Mouse (Mus musculus): ENCODE data around the gene Prr7.

Gene Prr7

GRCm38 (mm10) chr13:55476256-55476655 lies 12.2 kb downstream of the Prr7 start:
- in situ Hi-C loops (cut with MseI, MboI): loop anchor here (5.0 kb wide), 2 partner anchors 41 to 46 kb away; no protein-coding TSS in a partner anchor

- in situ Hi-C loops (cut with MseI, MboI): loop anchor here (5.0 kb wide), 2 partner anchors 40 to 45 kb away; no protein-coding TSS in a partner anchor
Observed at GRCm38 (mm10) chr13:55477492-55477891, 13.4 kb downstream of the Prr7 start.

DNA sequence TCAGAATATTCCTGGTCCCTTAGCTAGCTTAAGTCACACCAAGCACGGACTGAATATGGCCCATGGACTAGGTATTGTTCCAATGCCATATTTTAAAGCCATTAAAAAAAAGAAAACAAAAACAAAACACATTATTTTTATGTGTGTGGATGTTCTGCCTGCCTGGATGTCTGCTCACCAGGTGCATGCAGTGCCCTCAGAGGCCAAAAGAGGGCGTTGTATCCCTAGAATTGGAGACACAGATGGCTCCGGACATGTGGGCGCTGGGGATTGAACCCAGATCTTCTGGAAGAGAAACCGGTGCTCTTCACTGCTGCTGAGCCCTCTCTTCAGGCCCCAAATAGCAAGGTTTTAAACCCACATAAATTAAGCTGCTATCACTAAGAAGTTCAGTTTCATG lies 14.0 kb downstream of the Prr7 start:
- in situ Hi-C loops (cut with MseI, MboI): loop anchor here (5.0 kb wide), 2 partner anchors 39 to 44 kb away; no protein-coding TSS in a partner anchor

GRCm38 (mm10) chr13:55479008-55479407 lies 14.9 kb downstream of the Prr7 start:
- in situ Hi-C loops (cut with MseI, MboI): loop anchor here (5.0 kb wide), 2 partner anchors 38 to 43 kb away; no protein-coding TSS in a partner anchor

DNA sequence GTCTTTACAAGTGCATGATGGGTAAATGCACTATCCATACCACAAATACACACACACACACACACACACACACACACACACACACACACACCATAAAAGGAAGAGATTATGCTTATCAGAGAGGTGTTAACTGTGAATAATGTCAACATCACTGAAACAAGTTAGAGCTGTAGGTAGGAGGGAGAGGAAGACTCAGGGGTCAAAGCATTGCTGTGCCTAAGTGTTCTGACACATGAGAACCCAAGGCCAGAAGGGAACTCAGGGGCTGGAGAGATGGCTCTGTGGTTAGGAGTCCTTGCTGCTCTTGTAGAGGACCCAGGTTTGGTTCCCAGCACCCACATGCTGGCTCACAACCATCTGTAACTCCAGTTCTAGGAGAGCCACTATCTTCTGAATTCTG lies 15.9 kb downstream of the Prr7 start:
- in situ Hi-C loops (cut with MseI, MboI): loop anchor here (5.0 kb wide), 2 partner anchors 37 to 42 kb away; no protein-coding TSS in a partner anchor

DNA sequence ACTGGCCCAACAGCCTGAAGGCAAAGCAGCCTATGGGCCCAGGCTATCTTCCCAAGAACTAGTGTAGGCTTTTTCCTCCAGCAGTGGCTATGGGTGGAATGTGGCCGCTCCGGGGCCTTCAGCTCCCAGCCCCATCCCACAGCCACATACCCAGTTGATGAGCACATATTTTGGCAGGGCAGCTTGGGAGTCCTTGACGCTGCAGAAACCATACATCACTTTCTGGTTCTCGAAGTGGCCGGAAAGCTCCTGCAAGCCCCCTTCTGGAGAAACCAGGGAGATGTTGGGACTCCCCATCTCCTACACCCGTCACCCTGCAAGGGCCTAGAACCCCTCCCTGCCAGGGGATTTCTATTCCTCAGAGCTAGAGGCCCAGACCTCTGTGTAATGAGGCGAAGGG lies 18.5 kb downstream of the Prr7 start:
- in situ Hi-C loops (cut with MseI, MboI): no loop called here

DNA sequence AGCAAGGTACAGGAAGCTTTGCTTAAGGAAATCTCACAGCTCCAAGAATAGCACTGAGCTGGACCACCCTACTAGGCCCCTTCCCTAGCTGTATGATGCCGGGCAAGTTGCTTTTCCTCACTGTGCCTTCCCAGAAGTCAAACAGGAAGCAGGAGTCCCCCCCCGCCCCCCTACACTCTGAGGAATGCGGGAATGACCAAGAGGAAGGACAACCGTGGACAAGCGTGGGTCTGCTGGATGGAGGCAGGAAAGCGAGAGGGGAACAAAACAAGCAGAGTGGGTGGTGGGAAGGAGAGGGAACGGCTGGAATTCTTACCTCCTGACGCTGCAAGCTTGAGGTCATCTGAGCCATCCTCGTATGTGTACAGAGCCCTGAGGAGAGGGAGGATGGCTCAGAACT lies 19.0 kb downstream of the Prr7 start:
- in situ Hi-C loops (cut with MseI, MboI): no loop called here

GRCm38 (mm10) chr13:55483593-55483992 lies 19.5 kb downstream of the Prr7 start:
- in situ Hi-C loops (cut with MseI, MboI): no loop called here

DNA sequence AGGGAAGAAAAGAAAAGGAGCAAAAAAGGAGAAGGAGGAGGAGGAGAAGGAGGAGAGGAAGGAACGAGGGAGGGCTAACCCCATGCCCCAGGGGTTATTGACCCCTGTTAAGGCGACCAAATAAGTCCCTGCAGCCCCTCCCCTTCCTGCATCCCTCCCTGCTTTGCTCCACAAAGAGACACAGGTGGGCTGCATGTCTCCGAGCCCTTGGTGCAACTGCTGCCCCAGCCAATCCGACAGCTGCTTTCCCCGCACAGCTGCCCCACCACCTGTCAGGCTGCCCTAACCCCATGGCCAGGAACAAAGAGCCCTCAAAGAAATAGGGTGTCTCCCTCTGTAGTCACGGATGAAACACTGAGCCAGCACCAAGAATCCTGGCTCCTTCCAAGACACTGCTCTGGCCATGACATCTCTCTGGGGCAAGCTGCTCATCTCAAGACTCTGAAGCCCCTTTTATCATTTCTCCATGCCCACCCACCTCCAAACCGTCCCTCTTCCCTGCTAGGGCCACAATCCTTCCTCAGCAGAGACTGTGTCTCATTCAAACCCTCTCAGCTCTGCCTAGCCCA lies 20.5 kb downstream of the Prr7 start:
- in situ Hi-C loops (cut with MseI, MboI): no loop called here

DNA sequence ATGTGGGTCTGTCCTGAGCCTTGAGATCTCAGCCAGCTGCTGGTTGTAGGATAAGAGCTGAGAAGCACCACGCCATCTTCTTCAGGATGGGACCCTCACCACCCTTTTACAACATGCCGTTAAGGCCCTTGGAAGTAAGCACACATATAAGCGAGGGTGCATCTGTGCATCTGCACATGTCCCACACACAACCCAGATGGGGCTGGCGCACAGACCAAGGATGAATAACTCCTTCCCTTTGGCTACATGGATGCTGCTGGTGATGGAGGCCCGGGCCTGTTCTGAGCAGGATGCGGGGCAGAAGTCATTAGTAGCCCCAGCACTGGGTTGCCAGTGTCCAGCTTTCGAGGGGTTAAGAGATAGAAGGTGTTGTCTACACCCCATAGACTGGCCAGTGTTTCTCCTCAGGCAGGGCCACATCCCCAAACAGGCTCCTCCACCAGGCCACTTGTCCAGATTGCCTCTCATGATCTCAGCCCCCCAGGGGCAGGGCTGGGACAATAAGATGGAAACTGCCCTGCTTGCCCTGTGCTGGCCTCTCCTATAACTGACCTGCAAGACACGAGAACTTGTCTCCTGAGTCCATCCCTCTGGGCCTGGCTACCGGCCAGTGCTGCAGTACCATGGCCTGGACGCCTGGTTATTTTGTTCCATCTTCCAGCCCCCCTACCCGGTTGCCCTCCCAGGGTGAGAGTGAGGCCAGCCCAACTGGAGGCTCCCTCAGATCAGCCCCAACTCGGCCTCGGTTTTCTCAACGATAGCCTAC lies 22.1 kb downstream of the Prr7 start:
- in situ Hi-C loops (cut with MseI, MboI): no loop called here

DNA sequence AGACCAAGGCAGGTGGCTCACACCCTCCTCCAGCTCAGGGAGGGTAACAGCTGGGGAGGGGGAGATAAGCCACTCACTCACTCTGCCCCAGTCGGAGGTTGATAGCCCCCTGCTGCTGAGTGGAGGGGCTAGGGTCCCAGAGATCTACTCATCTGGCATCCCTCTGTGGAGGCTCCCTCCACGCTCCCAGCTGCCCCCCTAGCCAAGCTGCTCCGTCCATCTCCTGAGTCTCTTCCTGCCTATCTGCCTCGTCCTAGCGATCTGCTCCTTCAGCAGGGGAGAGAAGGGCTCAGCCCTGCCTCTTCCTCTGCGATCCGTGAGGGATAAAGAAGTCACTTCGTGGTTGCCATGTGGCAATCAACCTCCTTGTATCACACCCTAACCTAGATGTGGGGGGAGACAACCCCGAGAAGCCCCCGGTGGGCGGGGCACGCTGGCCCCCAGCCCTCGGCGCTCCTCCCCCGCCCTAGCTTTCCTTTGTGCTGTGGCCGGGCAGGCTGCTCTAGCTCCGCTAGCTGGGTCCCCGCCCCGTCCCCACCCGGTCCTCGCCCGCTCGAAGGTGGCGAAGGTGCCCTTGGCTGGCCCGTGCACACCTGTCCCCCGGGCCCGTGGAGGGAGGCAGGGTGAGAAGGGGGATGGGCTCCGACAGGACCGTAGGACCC lies 23.0 kb downstream of the Prr7 start:
- in situ Hi-C loops (cut with MseI, MboI): no loop called here

DNA sequence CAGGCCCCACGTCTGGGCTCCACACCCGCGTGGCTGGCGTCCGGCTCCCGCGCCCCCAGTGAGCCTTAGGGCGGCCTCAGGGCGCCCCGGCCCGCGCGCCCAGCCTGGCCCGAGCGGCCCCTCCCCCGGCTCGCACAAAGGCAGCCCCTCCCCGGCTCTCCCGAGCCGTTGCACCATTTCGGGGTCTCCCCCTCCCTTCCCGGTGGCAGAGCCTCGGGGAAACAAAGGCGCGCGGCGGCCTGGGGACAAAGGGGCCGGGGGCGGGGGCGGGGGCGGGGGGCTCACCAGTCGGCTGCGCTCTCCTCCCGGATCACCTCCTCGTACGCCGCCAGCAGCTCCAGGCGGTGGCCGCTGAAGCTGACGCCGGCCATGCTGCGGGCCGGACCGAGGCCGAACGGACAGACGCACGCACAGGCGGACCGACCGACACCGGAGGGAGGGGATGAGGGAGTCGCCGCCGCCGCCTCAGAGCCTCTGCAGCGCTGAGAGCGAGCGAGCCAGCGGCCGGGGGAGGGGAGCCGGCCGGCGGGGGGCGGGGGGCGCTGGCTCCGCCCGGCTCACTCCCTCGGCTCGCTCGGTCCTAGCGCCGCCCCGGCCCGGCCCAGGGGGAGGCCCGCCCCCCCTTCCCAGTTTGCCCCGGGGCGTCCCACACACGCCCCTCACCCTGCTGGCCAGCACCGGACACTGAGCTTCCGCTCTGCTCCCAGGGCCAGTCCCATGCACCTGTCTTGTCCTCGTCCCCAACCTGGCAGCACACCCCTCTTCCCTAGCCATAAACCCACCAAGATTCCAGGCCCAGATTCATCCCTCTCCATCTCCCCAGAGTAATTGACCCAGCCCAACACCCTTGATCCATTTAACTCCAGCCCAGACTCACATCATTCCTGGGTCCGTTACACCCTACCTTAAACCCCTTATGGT lies 23.8 kb downstream of the Prr7 start, which contains the start of gene Dbn1:
Gene Dbn1, minus strand, starts transcription at position 534 of the 921 bp plus-strand sequence.
- in situ Hi-C loops (cut with MseI, MboI): no loop called here

- in situ Hi-C loops (cut with MseI, MboI): no loop called here
Observed at GRCm38 (mm10) chr13:55494257-55494656, 30.2 kb downstream of the Prr7 start.

- in situ Hi-C loops (cut with MseI, MboI): no loop called here
Observed at GRCm38 (mm10) chr13:55494883-55495621, 31.0 kb downstream of the Prr7 start.

DNA sequence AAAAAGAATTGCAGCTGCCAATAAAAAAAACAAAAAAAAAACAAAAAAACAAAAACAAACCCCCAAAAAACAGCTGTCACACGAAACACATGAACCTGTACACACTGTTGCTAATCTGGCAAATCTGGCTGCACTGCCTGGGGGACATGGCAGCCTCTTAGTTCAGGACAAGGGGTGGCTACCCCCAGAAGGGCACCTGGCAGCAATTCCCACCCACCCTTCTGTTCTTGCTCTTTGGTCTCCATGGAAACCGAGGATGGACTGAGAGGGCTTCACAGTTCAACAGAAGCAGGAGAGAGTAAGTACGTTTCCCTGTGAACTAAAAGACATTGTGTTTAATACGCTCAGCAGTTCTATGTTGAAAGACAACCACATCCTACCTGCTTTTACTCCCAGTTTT lies 31.6 kb downstream of the Prr7 start:
- in situ Hi-C loops (cut with MseI, MboI): no loop called here

DNA sequence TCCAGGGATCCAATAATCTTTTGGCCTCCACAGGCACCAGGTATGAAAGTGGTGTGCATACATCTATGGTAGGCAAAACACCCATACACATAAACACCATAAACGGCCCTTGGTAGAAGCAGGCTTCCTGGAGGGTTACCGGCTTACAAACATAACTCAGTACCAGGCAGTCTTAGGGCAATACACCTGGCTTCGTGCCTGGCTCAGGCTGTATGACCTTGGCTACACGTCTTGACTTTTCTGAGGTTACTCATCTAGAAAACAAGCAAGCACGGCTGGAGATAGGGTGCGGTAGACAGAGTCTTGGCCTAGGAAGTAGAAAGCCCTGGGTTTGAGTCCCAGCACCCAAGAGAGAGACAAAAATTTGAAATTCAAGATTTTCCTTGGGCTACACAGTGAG lies 32.6 kb downstream of the Prr7 start:
- in situ Hi-C loops (cut with MseI, MboI): no loop called here

- in situ Hi-C loops (cut with MseI, MboI): no loop called here
Observed at GRCm38 (mm10) chr13:55498906-55499305, 34.8 kb downstream of the Prr7 start.

- in situ Hi-C loops (cut with MseI, MboI): no loop called here
Observed at GRCm38 (mm10) chr13:55500575-55500974, 36.5 kb downstream of the Prr7 start.

- in situ Hi-C loops (cut with MseI, MboI): no loop called here
Observed at GRCm38 (mm10) chr13:55502405-55502804, 38.3 kb downstream of the Prr7 start.

DNA sequence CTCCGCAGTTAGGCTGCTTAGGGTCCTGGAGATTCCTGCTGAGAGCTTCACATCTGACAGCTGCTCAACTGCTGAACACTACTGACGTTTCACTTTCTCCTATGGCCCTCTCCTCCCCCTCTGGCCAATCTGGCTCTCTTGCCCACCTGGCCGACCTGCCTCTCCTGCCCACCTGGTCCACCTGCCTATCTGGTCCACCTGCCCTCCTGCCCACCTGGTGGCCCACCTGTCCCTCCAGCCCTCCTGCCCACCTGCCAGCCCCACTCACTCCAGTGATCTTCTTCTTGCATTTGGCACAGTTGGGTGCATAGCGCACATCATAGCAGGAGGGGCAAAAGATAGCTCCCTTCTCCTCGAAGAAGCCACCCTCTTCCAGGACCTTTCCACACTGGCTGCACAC lies 40.3 kb downstream of the Prr7 start:
- in situ Hi-C loops (cut with MseI, MboI): no loop called here

GRCm38 (mm10) chr13:55505810-55506209 lies 41.7 kb downstream of the Prr7 start:
- in situ Hi-C loops (cut with MseI, MboI): no loop called here

Data from mouse trophoblast stem cell (cell line).